Mouse (Mus musculus): ENCODE results near the gene Stk4.

The Stk4 gene

GRCm38 (mm10) chr2:164081577-164081976, 11.5 kb downstream of the Stk4 start:
- DNase-seq (ENCODE audit: low spot score), result no peak

GRCm38 (mm10) chr2:164082175-164082574, 12.1 kb downstream of the Stk4 start:
- DNase-seq (ENCODE audit: low spot score), result no peak

- DNase-seq (ENCODE audit: low spot score), result no peak
Observed at GRCm38 (mm10) chr2:164083609-164084341, 13.7 kb downstream of the Stk4 start.

- no peak for DNase-seq (ENCODE audit: low spot score)
Observed at GRCm38 (mm10) chr2:164084342-164084700, 14.2 kb downstream of the Stk4 start.

- no peak for DNase-seq (ENCODE audit: low spot score)
Observed at GRCm38 (mm10) chr2:164087416-164088017, 17.4 kb downstream of the Stk4 start.

GRCm38 (mm10) chr2:164089508-164089907, 19.4 kb downstream of the Stk4 start:
- no peak for DNase-seq (ENCODE audit: low spot score)

- no peak for DNase-seq (ENCODE audit: low spot score)
Observed at GRCm38 (mm10) chr2:164094152-164094551, 24.0 kb downstream of the Stk4 start.

- no peak for DNase-seq (ENCODE audit: low spot score)
Observed at GRCm38 (mm10) chr2:164098603-164099250, 28.6 kb downstream of the Stk4 start.

GRCm38 (mm10) chr2:164101936-164102335, 31.8 kb downstream of the Stk4 start:
- DNase-seq (ENCODE audit: low spot score), result no peak

GRCm38 (mm10) chr2:164102366-164102765, 32.2 kb downstream of the Stk4 start:
- no peak for DNase-seq (ENCODE audit: low spot score)

- peak; percentile 73 for DNase-seq (ENCODE audit: low spot score)
Observed at GRCm38 (mm10) chr2:164103501-164103900, 33.4 kb downstream of the Stk4 start.

- DNase-seq (ENCODE audit: low spot score), result no peak
Observed at GRCm38 (mm10) chr2:164106287-164107035, 36.3 kb downstream of the Stk4 start.

GRCm38 (mm10) chr2:164107125-164107874, 37.2 kb downstream of the Stk4 start:
- DNase-seq (ENCODE audit: low spot score), result no peak

- DNase-seq (ENCODE audit: low spot score), result no peak
Observed at GRCm38 (mm10) chr2:164108501-164108900, 38.4 kb downstream of the Stk4 start.

- no peak for DNase-seq (ENCODE audit: low spot score)
Observed at GRCm38 (mm10) chr2:164111546-164111945, 41.4 kb downstream of the Stk4 start.

GRCm38 (mm10) chr2:164114051-164114450, 43.9 kb downstream of the Stk4 start:
- no peak for DNase-seq (ENCODE audit: low spot score)

- DNase-seq (ENCODE audit: low spot score), result no peak
Observed at GRCm38 (mm10) chr2:164115531-164115930, 45.4 kb downstream of the Stk4 start.

- no peak for DNase-seq (ENCODE audit: low spot score)
Observed at GRCm38 (mm10) chr2:164119503-164119902, 49.4 kb downstream of the Stk4 start.

GRCm38 (mm10) chr2:164123169-164123766, 53.1 kb downstream of the Stk4 start:
- no peak for DNase-seq (ENCODE audit: low spot score)

GRCm38 (mm10) chr2:164126533-164126955, 56.4 kb downstream of the Stk4 start:
- DNase-seq (ENCODE audit: low spot score), result no peak

- no peak for DNase-seq (ENCODE audit: low spot score)
Observed at GRCm38 (mm10) chr2:164127297-164127696, 57.2 kb downstream of the Stk4 start.

Data from embryo, embryonic 10.5 days (tissue).